Mouse (Mus musculus) right cerebral cortex, adult 18-20 months (tissue): Measurements from ENCODE around the gene Upk2.

Experiments used
- DNase-seq: peaks from one replicate; pipeline ENCODE4 v3.0.0; 2022; ENCODE audit warnings: mixed read lengths

Upk2 gene

DNA sequence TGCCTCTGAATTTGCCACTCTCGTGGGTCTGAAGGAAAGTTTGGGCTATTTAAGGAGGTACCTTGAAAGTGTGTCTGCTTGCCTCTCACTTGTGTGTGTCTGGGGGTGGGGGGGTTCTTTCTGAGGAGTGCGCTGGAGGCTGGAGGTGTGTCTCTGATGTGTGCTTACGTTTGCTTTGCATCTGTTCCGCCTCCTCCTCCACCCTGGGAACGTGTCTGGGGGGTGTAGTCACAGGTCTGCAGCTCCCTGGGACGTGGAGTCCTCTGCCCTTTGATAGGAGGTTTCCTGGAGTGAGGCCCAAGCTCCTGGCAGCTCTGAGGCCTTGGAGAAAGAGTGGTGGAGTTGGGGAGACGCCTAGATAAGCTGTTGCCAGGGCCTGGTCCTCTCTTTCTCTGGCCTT, 32.7 kb upstream of the Upk2 start:
- no peak for DNase-seq

DNA sequence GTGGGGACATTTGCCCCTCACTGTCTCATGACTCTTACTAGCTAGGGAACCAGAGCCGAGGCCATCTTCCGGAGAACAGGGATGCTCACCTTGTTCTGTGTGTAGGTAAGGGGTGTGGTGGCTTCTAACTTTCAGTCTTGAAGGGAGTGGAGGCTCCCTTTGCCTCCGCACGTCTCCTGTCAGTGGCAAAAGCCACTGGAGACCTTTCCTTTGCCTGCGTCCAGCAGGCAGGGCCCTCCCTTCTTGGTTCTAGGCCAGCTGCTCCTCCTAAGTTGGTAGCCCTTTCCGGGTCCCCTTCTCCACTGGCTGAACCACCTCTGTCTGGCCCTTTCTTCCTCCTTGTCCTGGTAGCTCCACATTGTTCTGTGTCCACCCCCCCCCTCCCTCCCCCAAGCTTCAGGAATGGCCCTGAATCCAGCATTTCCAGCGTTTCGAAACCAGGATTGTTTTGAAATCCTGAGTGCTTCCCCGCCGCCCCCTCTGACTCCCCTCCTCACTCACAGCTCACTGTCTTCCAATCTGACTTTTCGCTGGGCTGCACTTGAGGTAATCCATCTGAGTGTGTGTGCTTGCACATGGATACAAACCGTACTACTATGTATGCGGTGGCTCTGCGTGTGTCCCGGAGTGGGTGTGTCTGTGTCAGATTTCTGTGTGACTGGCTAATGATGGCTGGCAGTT, 32.1 kb upstream of the Upk2 start:
- no peak for DNase-seq

DNA sequence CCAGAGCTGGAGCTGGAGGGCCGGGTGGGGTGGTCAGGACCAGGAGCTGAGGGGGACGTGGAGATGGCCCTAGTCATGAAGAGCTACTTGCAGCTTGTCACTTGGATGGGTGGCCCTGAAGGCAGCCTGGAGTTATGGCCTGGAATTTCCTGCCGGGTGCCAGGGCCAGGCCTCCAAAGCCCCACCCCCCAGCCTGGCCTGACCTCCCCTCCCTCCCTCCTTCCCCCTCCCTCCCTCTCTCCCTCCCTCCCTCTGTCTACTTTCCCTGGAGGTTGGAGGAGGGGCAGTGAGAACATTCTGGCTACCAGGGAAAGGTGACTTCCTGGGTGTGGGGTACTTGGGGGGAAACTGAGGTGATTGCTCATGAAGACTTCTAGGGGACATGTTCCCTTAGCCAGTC, 31.6 kb upstream of the Upk2 start:
- DNase-seq = no peak

DNA sequence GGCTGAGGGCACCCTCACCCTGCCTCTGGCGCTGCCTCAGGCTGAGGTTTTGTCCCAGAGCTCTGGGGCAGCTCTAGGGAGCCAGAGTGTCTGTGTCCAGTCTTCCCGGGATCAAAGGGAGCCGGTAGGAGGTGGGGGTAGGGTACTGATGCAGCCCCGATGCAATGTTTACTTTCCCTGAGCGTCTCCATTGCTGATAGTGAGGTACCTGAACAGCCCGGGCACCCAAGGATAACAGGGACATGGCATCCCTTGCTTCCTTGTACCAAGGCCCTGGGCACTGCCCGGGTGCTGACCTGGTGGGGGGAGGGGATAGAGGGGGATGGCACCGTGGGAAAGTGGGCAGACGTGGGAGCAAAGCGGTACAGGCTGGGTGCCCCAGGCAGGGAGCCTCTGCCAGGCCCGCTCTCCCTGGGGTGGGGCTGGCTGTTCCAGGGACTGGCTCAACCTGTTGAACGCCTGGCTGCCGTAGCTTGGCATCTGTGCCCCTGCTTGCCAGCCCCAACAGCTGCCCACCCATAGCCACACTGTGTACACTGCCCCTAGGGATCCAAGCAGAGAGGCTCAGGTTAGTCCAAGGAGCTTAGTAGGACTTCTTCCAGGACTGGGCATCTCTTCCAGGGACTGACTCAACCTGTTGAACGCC, 30.9 kb upstream of the Upk2 start:
- no peak for DNase-seq

DNA sequence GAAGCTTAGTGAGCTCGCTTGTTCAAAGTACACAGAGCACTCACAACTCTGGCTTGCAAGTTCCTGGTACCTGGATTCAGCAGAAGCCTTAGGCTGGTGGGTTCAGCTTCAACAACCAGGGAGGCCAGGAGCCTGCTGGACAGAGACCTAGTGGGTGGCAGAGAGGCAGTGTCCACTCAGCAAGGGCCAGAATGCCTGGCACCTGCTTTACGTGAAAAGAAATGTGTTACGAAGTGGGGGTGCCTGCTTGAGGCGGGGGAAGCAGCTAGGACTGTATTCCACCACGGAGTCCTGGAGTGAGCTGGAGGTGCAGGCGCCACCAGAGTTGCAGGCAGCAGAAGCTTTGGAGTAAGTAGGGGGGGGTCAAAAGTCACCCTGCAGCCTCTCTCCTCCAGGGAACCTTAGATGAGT, 30.3 kb upstream of the Upk2 start:
- DNase-seq = no peak

DNA sequence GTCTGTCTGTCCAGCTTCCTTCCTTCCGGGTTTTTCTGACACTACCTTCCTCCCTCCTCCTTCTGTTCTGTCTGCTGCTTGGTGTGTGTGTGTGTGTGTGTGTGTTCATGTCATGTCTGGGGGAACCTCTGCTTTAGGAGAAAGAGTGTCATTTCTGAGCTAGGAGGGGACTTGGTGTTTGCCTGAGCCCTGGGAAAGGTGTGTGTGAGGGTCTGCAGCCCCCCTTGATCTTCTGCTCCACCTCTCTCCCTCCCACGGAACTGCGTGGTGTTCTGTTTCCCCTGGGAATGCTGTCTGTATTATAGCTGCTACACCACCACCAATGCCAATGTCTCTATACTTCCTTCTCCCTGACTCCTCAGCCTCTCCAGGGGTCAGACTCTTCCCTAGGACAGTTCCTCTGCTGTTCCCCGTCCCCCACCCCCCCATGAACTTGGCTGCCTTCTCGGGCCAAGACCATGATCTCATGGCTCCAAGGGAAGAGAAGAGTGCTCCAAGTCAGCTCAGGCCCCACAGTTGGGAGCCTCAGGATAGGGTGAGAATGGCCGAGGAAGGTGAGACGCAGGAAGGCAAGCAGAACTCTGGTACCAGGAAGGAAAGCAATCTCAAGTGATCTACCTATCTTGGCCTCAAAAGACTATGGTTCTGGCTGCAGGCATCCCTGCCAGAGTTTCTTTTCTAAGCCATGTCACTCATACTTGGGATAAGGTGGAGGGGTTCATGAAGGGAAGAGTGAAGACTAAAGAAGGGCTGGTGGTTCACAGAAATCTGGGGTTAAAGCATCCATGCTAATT, 29.7 kb upstream of the Upk2 start:
- DNase-seq = no peak

DNA sequence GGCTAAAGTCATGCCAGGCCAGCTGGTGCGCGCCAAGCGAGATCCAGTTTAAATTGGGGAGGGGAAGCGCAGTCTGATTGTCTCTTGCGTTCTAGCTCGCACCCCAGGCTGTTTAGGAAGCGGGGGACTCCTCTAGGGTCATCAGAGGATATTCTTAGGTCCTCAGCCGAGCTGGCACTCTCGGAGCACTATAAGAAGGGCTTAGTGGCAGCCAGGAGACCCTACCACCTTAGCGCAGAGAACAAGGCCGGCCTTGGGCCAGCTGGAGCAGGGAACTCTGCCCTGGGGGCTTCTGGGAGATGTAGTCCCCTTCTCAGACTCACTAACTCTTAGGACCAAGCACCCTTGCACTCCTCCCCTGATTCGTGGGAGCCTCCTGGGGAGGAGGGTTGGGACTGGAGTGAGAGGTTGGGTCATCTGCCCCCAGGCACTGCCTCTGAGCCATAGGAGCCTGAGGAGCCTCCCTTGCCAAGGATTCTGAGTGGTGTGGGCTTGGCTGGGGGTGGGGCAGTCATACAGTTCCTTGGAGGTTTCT, 28.8 kb upstream of the Upk2 start:
- DNase-seq = no peak

DNA sequence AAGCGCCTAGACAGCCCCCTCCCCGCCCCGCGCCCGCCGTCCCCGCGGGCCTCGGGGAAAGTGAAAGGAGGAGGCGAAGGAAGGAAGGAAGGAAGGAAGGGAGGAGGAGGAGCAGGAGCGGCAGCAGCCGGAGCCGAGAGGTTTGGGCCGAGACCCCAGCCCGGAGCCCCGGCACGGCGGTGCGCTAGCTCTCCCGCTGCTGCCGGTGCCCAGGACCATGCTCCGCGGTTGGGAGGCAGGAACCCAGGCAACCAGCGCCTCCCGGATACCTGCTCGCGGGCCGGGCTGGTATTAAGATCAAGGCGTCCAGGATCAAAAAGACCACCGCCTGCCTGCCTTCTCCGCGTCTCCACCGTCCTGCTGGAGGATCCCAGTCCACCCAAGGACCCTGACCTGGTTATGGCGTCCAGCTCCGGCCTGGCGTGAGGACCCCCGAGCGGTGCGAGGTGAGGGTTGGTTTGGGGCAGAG, 28.3 kb upstream of the Upk2 start:
- DNase-seq = no peak

DNA sequence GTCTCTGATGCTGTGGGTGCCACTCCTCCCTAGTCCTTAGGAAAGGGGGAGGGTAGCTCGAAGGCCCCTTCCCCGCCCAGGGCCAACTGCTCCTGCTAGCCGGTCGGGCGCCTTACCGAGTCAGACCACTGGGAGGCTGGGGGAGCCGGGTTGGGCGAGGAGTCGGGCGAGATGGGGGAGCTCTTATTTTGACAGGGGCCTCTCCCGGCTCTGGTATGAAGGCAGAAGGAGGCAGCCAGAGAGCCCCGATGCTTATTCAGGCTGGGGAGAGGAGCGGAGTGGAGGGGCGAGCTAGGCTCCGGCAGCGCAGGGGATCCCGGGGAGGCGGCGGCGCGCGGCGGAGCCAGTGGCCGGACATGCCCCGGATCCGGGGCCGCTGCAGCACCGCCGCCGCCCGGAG, 27.8 kb upstream of the Upk2 start, which contains the start of gene Bcl9l:
Gene Bcl9l (plus strand): TSS at position 274 of the 400 bp plus-strand sequence.
- DNase-seq = peak; percentile 93

DNA sequence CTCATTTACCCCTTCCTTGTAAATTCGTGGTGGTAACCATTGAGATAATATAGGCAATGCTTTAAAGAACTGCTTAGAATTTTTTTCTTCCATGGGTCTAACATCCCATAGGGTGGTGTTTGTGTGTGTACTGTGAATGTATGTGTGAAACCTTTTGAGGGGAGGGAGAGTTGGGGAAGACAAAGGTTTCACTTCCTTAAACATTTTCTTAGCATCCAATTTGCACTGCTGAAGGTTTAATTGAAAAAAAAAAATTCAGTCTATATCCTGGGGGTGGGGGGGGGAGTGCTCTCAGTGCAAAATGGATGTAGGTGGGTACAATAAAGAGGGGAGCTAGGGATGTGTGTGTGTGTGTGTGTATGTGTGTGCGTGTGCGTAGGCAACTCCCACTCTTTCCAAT, 27.3 kb upstream of the Upk2 start:
- DNase-seq = no peak

DNA sequence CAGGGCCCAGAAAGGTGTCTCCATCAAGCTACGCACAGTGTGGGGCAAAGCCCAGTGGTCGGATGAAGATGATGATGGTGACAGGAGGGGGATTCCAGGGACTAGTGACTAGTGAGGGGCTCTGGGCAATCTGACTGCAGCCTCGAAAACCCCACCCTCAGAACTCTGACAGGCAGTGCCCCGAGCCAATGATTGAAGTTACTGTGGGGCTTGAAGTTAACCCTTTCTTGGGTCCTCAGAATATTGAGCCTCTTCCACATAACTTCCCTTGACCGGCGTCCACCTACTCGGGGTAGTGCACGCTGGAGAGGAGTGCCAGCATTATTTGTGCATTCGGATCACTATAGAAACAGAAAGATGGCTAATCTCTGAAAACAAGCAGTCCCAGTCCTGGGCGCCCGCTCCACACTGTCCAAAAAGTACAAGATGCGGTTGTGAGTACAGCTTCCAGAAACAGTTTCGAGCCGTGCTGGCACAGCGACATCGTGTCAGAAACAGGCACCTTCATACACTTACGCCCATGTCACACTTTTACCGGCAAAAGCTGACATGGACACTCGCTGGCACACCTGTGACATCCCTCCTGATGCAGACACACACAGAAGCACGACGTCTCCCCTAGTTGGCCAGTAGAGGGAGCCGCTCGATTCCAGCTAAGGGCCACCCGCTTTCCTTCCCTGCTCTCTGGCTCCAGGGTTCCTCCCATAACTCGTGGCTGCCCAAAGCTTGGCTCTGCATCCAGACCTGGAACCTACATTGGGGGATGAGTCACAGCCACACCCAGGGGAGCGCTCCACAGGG, 25.1 kb upstream of the Upk2 start:
- peak; percentile 91 for DNase-seq

DNA sequence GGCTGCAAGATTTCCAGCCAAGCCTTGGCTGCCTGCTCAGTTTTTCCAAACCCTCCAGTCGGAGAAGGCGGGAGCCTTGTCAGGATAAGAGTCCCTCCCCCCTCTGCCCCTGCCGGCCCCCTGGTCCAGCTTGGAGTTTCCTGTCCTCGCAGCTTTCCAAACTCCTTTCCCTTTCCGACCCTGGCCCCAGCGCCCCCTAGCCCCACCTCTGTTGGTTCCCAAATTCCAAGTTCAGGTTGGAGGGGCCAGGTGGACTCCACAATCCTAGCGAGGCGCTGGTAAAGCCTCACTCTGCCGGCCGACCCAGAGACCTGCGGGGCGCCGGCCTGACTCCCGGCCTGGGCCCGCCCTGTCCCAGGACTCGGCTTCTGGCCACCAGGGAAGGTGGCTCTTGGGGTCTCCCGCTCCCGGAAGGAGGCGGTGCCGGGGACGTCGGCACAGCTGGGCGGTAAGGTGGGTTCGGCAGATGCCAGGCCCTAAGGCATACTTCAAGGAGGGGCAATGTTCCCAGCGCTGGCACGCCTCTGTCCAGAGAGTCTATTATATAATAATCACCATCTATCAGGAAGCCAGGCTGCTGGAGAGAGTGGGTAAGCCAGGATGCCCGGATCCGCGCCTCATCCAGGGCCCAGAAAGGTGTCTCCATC, 24.3 kb upstream of the Upk2 start:
- peak; percentile 71 for DNase-seq

DNA sequence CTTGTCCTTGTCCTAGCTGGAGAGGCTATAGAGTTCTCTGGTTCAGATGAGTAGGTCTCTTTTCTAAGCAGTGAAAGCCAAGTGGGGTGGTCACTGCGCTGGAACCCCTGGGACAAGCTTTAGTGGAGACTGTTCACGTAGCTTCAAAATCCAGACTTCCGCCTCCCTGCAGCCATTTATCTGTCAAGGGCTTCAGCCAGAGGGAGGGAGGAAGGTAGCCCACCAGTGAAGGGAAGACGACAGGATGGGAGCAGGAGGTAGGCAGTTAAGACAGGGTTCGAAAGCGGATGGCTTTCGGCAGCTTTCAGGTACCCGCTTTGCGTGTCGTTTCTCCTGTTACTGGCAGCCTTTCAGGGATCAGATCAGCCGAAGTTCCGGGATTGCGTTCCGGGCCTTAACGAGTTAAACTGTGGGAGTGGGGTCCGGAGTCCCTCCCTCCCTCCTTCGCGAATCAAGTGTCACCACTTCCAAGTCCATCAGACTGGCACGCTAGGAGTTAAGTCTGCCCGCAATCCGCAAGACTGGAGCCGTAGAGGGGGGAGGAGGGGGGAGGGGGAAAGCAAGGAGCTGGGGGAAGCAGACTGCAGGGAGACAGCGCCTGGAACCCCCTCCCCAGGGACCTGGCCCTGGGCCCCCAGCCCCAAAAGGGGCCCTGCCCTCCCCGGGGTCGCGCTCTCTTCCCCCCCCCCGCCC, 23.6 kb upstream of the Upk2 start:
- DNase-seq = peak; percentile 68

DNA sequence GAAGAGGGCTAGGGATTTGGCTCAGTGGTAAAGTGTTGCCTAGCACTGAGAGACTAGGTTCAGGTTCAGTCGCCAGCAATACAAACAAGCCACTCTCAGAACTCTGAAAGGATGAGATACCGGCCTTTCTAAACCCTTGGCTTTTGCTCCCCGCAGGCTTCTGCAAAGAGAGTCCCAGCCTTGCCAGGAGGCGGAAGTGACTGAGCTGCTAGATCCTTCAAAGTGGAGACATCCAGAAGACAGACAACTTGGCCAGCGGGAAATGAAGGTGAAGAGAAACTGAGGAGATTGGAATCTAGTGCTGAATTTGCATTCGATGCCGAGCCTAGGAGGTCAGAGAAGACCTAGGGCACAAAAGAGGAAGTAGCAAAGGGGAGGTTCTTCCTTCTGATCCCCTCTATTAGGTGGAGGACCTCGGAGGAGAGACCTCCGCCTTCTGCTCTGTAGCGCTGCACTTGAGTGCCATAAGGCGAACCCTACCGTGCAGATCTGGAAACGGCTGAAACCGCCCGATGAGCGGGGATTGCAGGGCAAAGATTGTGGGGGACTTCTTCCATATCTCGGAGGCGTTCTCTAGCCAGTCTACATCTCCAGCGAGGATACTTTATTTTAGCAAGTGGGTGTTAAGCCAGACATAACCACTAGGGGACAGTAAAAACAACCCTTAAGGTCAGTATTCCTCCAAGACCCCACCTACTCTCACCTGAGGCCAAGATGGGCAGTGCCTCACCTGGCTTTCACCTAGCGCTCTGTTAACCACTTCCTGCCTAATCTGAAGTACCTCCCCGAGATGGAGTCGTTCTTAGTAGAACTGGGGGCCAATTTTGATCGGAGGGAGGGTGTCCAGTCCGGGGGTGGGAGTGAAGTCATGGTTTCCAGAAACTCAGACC, 22.8 kb upstream of the Upk2 start:
- no peak for DNase-seq

DNA sequence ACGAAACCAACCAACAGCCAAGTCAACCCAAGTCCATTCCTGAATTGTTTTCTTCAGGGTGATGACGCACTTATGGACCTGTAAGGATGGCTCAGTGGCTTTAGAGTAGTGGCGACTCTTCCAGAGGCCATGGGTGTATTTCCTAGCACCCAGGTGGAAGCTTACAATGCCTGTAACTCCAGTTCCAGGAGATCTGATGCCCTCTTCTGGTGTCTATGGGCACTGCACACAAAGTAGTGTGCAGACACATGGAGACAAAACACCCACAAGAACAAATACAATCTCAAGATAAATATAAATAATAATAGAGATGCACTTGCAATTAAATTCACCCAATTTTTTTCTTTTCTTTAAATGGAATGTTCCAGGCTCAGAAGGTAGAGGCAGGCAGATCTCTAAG, 21.2 kb upstream of the Upk2 start:
- no peak for DNase-seq

DNA sequence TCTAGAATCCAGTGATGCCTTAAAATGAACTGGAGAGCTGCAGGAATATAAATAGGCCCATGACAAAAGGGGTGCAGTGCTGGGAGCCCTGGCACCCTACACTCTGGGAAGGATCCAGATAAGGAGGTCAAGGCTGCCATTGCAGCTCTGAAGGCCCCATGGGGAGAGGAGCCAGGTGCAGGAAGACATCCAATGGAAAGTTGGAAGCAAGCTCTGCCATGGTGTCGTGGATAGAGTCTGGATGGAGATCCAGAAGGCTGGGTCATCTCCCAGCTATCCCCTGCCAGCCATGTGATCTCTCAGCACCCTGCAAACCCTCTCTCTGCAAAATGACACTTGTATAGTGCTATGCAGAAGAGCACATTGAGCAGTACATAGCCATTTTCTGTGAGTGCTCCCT, 19.6 kb upstream of the Upk2 start:
- no peak for DNase-seq

DNA sequence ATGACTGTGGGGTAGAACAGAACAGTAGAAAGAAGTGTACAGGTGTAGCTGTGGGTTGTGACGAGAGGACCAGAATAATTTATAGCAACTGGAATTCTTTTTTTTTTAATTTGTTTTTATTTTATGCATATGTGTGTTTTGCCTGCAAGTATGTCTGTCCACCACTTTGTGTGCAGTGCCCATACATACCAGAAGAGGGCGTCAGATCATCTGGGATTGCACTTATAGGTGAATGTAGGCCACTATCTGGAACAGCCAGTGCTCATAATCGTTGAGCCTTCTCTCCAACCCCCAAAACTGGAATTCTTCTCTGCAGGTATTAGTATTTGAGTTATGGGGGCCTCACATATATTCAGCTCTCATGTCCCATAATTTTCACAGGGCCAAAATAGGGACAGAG, 18.4 kb upstream of the Upk2 start:
- no peak for DNase-seq

DNA sequence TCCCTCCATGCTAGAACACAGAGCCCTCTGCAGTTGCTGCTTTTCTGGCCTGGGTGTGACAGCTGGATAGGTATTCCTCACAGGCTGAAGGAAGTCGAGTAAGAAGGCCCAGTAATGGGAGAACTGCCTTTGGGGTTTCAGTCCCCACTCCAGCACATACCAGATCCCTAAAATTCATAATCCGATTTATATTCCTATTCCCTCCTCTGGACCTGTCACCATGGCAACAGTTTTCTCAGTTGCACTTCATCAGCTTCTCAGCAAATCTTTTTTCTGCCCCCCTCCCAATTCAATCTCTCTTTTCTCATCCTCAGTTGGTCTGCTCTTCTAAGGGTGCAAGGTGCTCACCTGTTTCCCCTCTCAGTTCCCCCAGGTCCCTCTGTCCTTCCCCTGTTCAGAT, 14.0 kb upstream of the Upk2 start:
- DNase-seq = no peak

DNA sequence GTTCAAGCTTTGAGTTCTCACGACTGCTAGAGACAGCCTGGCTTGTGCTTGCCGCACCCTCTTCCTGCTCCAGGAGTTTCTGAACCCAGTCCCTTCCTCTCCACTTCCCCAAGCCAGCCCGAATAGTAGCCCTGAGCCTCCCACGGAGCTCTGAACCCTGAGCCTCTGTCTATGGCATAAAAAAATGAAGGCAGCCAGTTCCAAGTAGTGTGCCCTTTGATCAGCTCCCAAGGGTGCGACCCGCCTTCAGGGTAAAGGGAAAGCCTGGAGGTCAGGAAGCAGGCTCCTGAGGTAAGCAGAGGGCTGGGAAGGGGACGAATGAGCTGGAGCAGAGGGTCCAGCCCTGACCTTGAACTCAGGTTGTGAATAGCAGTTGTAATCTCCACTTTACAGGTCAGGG, 13.4 kb upstream of the Upk2 start:
- DNase-seq = no peak

DNA sequence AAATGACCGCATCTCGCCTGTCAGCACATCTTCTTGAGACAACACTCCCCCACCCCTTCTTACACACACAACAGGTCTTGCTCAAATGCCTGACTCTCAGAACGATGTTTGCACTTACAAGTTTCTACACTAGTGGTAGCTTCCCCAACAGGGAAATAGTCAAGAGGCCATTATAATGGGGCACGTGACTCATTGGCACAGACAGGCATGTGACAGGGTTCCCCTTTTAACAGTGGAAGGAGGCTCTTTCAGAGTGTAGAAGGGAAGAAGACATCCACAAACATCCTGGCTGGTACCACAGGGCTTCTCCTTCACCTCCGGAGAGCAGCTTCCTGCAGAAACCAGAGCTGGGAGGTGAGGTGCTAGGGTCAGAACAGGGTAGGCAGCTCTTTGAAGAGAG, 7.2 kb upstream of the Upk2 start:
- DNase-seq = no peak
